Mouse (Mus musculus) liver (tissue): ENCODE measurements around the gene Capn2.

ENCODE experiments used
- DNase-seq: peaks from one replicate; pipeline ENCODE4 v3.0.0-alpha.2; 2020; ENCODE audit warnings: mixed read lengths

The Capn2 gene

GRCm38 (mm10) chr1:182525601-182526000, 8.2 kb upstream of the Capn2 start:
- DNase-seq: no peak

GRCm38 (mm10) chr1:182523692-182524091, 6.3 kb upstream of the Capn2 start:
- DNase-seq: no peak

GRCm38 (mm10) chr1:182522961-182523360, 5.6 kb upstream of the Capn2 start:
- no peak for DNase-seq

GRCm38 (mm10) chr1:182520938-182521500, 3.6 kb upstream of the Capn2 start:
- DNase-seq: no peak

GRCm38 (mm10) chr1:182520091-182520937, 2.9 kb upstream of the Capn2 start:
- no peak for DNase-seq

- DNase-seq: no peak
Measured at GRCm38 (mm10) chr1:182519341-182519740, 1.9 kb upstream of the Capn2 start.

GRCm38 (mm10) chr1:182518811-182519210, 1.4 kb upstream of the Capn2 start:
- no peak for DNase-seq

GRCm38 (mm10) chr1:182518143-182518680, 804 bp upstream of the Capn2 start:
- no peak for DNase-seq

GRCm38 (mm10) chr1:182517677-182518011, 236 bp upstream of the Capn2 start:
- no peak for DNase-seq

GRCm38 (mm10) chr1:182514803-182515590, 2.4 kb downstream of the Capn2 start:
- DNase-seq: no peak

- DNase-seq: no peak
Measured at GRCm38 (mm10) chr1:182513714-182514113, 3.7 kb downstream of the Capn2 start.

GRCm38 (mm10) chr1:182512901-182513410, 4.5 kb downstream of the Capn2 start:
- no peak for DNase-seq

GRCm38 (mm10) chr1:182511778-182512177, 5.6 kb downstream of the Capn2 start:
- DNase-seq: no peak

GRCm38 (mm10) chr1:182511073-182511472, 6.3 kb downstream of the Capn2 start:
- DNase-seq: no peak

GRCm38 (mm10) chr1:182509110-182509797, 8.2 kb downstream of the Capn2 start:
- no peak for DNase-seq

GRCm38 (mm10) chr1:182506229-182506986, 11.0 kb downstream of the Capn2 start:
- DNase-seq: peak; percentile 54

- DNase-seq: no peak
Measured at GRCm38 (mm10) chr1:182505291-182505690, 12.1 kb downstream of the Capn2 start.

- peak; percentile 76 for DNase-seq
Measured at GRCm38 (mm10) chr1:182504223-182504622, 13.2 kb downstream of the Capn2 start.

- DNase-seq: no peak
Measured at GRCm38 (mm10) chr1:182503206-182503900, 14.1 kb downstream of the Capn2 start.

- no peak for DNase-seq
Measured at GRCm38 (mm10) chr1:182502491-182503050, 14.8 kb downstream of the Capn2 start.
